Mouse (Mus musculus) spleen, adult 12 weeks (tissue): Measurements from ENCODE around the gene Pin1.

Experiments used
- DNase-seq: peaks from one replicate; pipeline ENCODE4 v3.0.0; 2022; ENCODE audit warnings: low spot score

Gene Pin1

DNA sequence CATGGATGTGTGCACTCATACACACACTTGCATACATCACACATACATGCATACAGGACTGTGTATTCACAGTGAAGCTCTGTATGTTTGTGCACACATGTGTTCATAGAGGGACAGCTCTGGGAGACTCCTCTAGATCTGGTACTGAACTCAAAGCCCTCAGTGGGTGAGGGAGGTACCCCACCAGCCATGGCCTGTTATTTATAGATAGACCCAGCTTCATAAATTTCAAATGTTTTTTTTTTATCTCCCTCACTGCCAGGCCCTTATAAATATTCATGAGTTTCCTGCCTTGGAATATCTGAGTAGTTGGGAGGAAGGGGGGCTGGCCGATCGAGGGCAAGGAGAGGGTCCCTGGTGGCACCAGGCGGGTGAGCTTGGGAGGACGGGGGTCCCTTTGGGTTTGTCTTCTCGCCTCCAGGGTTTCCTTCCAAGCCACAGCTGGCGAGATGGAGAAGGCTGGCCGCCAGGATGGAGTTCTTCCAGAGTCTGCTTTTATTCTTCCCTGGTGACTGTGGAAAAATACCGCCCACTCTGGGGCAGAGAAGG is 52.0 kb downstream of the Pin1 start:
- no peak for DNase-seq

- DNase-seq, result no peak
Observed at GRCm38 (mm10) chr9:20705420-20705819, 53.5 kb downstream of the Pin1 start.

DNA sequence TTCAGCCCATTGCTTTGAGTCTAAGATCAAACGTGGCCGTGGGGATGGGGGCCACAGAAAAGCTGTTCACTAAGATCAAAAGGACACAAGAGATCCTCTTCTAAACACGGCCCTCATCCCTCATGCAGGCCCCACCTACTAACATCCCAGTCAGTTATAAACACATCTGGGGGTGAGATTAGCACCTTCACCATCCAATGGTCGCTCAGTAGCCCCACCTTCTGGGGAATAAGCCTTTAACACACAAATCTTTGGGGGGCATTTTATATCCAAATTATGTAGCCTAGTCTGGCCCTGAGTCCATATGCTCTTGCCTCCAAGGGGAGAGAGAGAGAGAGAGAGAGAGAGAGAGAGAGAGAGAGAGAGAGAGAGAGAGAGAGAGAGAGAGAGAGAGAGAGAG is 54.1 kb downstream of the Pin1 start:
- DNase-seq, result no peak

GRCm38 (mm10) chr9:20710471-20710870 is 58.6 kb downstream of the Pin1 start:
- DNase-seq, result no peak

- DNase-seq, result no peak
Observed at GRCm38 (mm10) chr9:20712934-20713477, 61.1 kb downstream of the Pin1 start.

GRCm38 (mm10) chr9:20713478-20713987 is 61.6 kb downstream of the Pin1 start:
- DNase-seq, result no peak

DNA sequence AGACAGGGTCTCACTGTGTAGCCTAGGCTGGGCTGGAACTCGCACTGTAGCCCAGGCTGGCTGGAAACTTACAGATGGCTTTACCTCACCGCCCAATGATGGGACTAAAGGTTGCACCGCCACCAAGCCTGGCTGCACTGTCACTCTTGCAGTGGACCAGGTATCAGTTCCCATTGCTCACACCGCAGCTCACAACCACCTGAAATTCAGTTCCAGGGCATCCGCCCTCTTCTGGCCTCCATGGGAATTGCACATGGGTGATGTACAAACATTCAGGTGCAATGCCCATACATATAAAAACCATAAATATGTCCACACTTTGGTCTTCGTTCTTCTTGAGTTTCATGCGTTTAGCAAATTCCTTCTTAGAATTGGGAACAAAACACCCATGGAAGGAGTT is 63.4 kb downstream of the Pin1 start:
- no peak for DNase-seq
